Mouse (Mus musculus): Measurements from ENCODE around the gene Crtc2.

DNA sequence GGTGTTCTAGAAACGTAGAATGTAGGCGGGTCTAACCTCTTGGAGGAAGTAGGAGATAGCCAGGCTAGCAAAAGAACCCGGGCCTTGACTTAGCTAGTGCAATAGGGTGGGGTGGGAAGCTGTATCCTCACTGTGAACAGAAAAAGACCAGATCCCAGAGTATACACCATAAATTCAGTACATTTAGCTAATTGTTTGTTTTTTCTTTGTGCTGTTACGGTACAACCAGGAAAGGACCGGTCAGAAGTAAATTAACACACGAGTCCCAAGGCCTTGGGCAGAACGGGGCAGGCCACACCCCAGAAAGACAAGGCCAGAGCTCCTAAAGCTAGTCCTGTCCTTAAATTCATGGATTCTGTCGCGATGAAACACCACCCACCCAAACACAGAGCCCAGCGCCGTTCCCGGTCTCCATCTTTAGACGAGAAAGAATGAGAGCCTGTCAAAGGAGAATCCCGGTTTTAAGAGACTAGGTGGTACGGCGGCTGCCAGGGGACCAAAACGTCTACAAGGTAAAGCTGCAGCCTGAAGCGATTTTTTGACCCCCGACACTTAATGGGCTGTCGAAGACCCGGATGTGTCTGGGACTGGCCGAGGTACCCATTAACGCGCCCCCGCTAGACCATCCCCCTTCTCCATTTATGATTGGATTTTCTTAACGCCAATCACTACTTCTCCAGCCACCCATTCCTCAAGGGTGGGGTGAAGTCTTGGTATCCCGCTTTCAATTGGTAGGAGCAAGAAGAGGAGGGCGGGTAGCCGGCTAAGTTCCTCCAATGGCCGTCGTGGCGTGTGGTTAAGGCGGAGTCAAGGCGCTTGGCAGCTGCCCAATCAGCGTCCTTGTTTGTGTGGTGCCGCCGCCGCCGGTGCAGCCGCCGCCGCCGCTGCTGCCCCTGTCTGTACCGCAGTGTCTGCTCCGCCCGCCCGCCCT, 38.6 kb downstream of the Crtc2 start, which contains the start of gene Gatad2b:
- TF ChIP-seq CTCF (IDR thresholded peaks at IDR 0.05; ENCODE audit: borderline replicate concordance, insufficient read depth, low read length) (no peak), POLR2A (IDR thresholded peaks at IDR 0.05; ENCODE audit: low read depth, low read length) (peak; percentile 67)
